Comparison of ENCODE assay signal across 19 mouse cellular contexts in genomic region chr3:94921104-94921503, GRCm38 (mm10). TPM values are rescaled to one million over a fixed set of nuclear protein-coding genes. Genes with fewer than 3 reads are reported as not detected.
DNase-seq lines count a peak whose midpoint lies in the region; ATAC-seq and TF ChIP-seq lines count a peak whose summit lies in the region.
"Had no signal": no experiment of that assay in that cellular context is flagged by ENCODE, and none has a peak within 500 bp of the region (broad histone marks: within the 10 kb centered on the region; RNA-seq: fewer than 3 reads in every experiment).

No protein-coding gene starts in this region.

- no peak overlapping the region for H3K9ac ChIP-seq in kidney, postnatal 0 days (ENCODE audit: low read depth, low read length)
- no peak overlapping the region for H3K9ac ChIP-seq in midbrain, embryonic 14.5 days (replicated peaks; ENCODE audit: low read length)
- H3K9ac ChIP-seq in midbrain, embryonic 11.5 days (ENCODE audit: low read length): no peak overlapping the region
- H3K9ac ChIP-seq: limb, embryonic 13.5 days; liver, embryonic 15.5 days had no signal

- no peak overlapping the region for H3K27ac ChIP-seq in kidney, postnatal 0 days
- no peak overlapping the region for H3K27ac ChIP-seq in kidney, adult 2 months (ENCODE audit: insufficient read depth, low read depth, low read length)
- H3K27ac ChIP-seq in midbrain, embryonic 14.5 days (replicated peaks; ENCODE audit: low read depth, low read length): no peak overlapping the region
- no peak overlapping the region for H3K27ac ChIP-seq in midbrain, embryonic 11.5 days (ENCODE audit: low read depth, low read length)
- H3K27ac ChIP-seq: heart, adult 2 months; hindbrain, embryonic 10.5 days; limb, embryonic 13.5 days; liver, embryonic 15.5 days had no signal

- DNase-seq in cerebellum, postnatal 10 days: peak; percentile 16 to 39
- DNase-seq in cerebellum, postnatal 14 days: no peak
- DNase-seq in kidney, postnatal 0 days (ENCODE audit: low spot score): peak; percentile 22
- no peak for DNase-seq in kidney, adult 2 months
- peak; percentile 4 for DNase-seq in midbrain, embryonic 14.5 days
- no peak for DNase-seq in midbrain, embryonic 11.5 days (ENCODE audit: low spot score, missing footprints)
- DNase-seq in ovary, postnatal 36 days (ENCODE audit: low spot score): peak; percentile 36
- DNase-seq: adrenal gland, postnatal 10 days; cerebellum, adult 11-12 months; cerebellum, postnatal 36 days; kidney, adult 18-20 months; thymus, adult 2 months had no signal

- no peaks in the 10 kb centered on the region for H3K36me3 ChIP-seq in kidney, postnatal 0 days (ENCODE audit: insufficient read depth, low read length)
- no peaks in the 10 kb centered on the region for H3K36me3 ChIP-seq in kidney, adult 2 months (ENCODE audit: control insufficient read depth, insufficient read depth, low read length)
- H3K36me3 ChIP-seq in midbrain, embryonic 14.5 days (ENCODE audit: control insufficient read depth, insufficient read depth, low read length): no peaks in the 10 kb centered on the region
- no peaks in the 10 kb centered on the region for H3K36me3 ChIP-seq in midbrain, embryonic 11.5 days (ENCODE audit: control insufficient read depth, insufficient read depth, low read length)
- H3K36me3 ChIP-seq: hindbrain, embryonic 10.5 days; limb, embryonic 13.5 days; liver, embryonic 15.5 days had no signal

- H3K4me2 ChIP-seq in kidney, postnatal 0 days (ENCODE audit: low read length): no peak overlapping the region
- H3K4me2 ChIP-seq in midbrain, embryonic 14.5 days (ENCODE audit: low read length): no peak overlapping the region
- H3K4me2 ChIP-seq in midbrain, embryonic 11.5 days: no peak overlapping the region
- H3K4me2 ChIP-seq: limb, embryonic 13.5 days; liver, embryonic 15.5 days had no signal

- TF ChIP-seq POLR2A in kidney, adult 2 months (IDR thresholded peaks at IDR 0.05; ENCODE audit: low read depth, low read length): no peak

- no peak for TF ChIP-seq CTCF in kidney, postnatal 0 days (IDR thresholded peaks at IDR 0.05; ENCODE audit: low read depth)
- no peak for TF ChIP-seq CTCF in kidney, adult 2 months (conservative IDR thresholded peaks at IDR 0.05; ENCODE audit: insufficient read depth, insufficient read length, low read depth, low read length)

- no peak overlapping the region for H3K4me3 ChIP-seq in kidney, postnatal 0 days (replicated peaks; ENCODE audit: low read depth, low read length)
- no peak overlapping the region for H3K4me3 ChIP-seq in kidney, adult 2 months (ENCODE audit: insufficient read depth, low read depth, low read length)
- no peak overlapping the region for H3K4me3 ChIP-seq in midbrain, embryonic 14.5 days (replicated peaks; ENCODE audit: low read depth, low read length)
- H3K4me3 ChIP-seq in midbrain, embryonic 11.5 days (ENCODE audit: low read depth, low read length): no peak overlapping the region
- H3K4me3 ChIP-seq: heart, adult 2 months; hindbrain, embryonic 10.5 days; limb, embryonic 13.5 days; liver, embryonic 15.5 days; megakaryocyte, embryonic 14.5 days had no signal

- H3K4me1 ChIP-seq in kidney, postnatal 0 days (replicated peaks; ENCODE audit: insufficient read depth, low read length): peaks cover 4% of the 10 kb centered on the region; the same call in 1 of the 2 replicates
- H3K4me1 ChIP-seq in kidney, adult 2 months (ENCODE audit: control insufficient read depth, insufficient read depth, low read length): peaks cover 17% of the 10 kb centered on the region; the same call in 1 of the 2 replicates
- H3K4me1 ChIP-seq in midbrain, embryonic 14.5 days (ENCODE audit: control insufficient read depth, insufficient read depth, low read length): no peaks in the 10 kb centered on the region
- no peaks in the 10 kb centered on the region for H3K4me1 ChIP-seq in midbrain, embryonic 11.5 days (ENCODE audit: control insufficient read depth, insufficient read depth, low read length)
- H3K4me1 ChIP-seq: limb, embryonic 13.5 days had no signal

- ATAC-seq in kidney, postnatal 0 days (replicated peaks; ENCODE audit: low FRiP score, low read depth): no peak
- no peak for ATAC-seq in midbrain, embryonic 14.5 days (ENCODE audit: low FRiP score, low TSS enrichment)
- ATAC-seq in midbrain, embryonic 11.5 days (ENCODE audit: low FRiP score): no peak
- ATAC-seq: CD4-positive, CD25-positive, alpha-beta regulatory T cell, adult 4 months; Patski had no signal

- H3K9me3 ChIP-seq in kidney, postnatal 0 days (replicated peaks; ENCODE audit: low read length): no peaks in the 10 kb centered on the region
- H3K9me3 ChIP-seq in midbrain, embryonic 14.5 days (ENCODE audit: control insufficient read depth, low read length): no peaks in the 10 kb centered on the region
- H3K9me3 ChIP-seq in midbrain, embryonic 11.5 days (ENCODE audit: control insufficient read depth, low read length): no peaks in the 10 kb centered on the region
- H3K9me3 ChIP-seq: hindbrain, embryonic 10.5 days; limb, embryonic 13.5 days; liver, embryonic 15.5 days; megakaryocyte, embryonic 14.5 days had no signal

- no peaks in the 10 kb centered on the region for H3K27me3 ChIP-seq in kidney, postnatal 0 days (ENCODE audit: insufficient read depth, low read length)
- no peaks in the 10 kb centered on the region for H3K27me3 ChIP-seq in kidney, adult 2 months (replicated peaks; ENCODE audit: control insufficient read depth, insufficient read depth, low read length)
- H3K27me3 ChIP-seq in midbrain, embryonic 14.5 days (ENCODE audit: control insufficient read depth, insufficient read depth, low read length): no peaks in the 10 kb centered on the region
- no peaks in the 10 kb centered on the region for H3K27me3 ChIP-seq in midbrain, embryonic 11.5 days (ENCODE audit: control insufficient read depth, insufficient read depth, low read length)
- H3K27me3 ChIP-seq: limb, embryonic 13.5 days had no signal

- 40% methylated on average over 3 of the region's 3 CpGs for WGBS in kidney, postnatal 0 days
- 53% methylated on average over 3 of the region's 3 CpGs for WGBS in kidney, adult 2 months
- 60% methylated on average over 3 of the region's 3 CpGs for WGBS in midbrain, embryonic 14.5 days
- WGBS in midbrain, embryonic 11.5 days: 52% methylated on average over 3 of the region's 3 CpGs

RNA-seq across cellular contexts. Expression of gene Selenbp1, which starts 11.8 kb away (rescaled TPM):
- polyA plus RNA-seq in kidney, postnatal 0 days (2015; fragmentation: Nextera tagmentation; extraction: Ambion mirVana): 131 and 168 TPM in 2 replicates
- polyA plus RNA-seq in kidney, adult 2 months (2012; rRNA removed): 785 and 803 TPM in 2 replicates
- 7.3 and 9.1 TPM in 2 replicates for polyA plus RNA-seq in midbrain, embryonic 14.5 days (2014; fragmentation: Nextera tagmentation; extraction: Ambion mirVana)
- polyA plus RNA-seq in midbrain, embryonic 11.5 days (2014; fragmentation: Nextera tagmentation; extraction: Ambion mirVana): 3.6 and 4.7 TPM in 2 replicates

RNA-seq across cellular contexts. Expression of gene Rfx5, which starts 32.8 kb away (rescaled TPM):
- polyA plus RNA-seq in kidney, postnatal 0 days (2015; fragmentation: Nextera tagmentation; extraction: Ambion mirVana): 5.9 and 6.8 TPM in 2 replicates
- 10.3 and 12.8 TPM in 2 replicates for polyA plus RNA-seq in kidney, adult 2 months (2012; rRNA removed)
- polyA plus RNA-seq in midbrain, embryonic 14.5 days (2014; fragmentation: Nextera tagmentation; extraction: Ambion mirVana): 8.3 and 8.6 TPM in 2 replicates
- 5.9 and 6.8 TPM in 2 replicates for polyA plus RNA-seq in midbrain, embryonic 11.5 days (2014; fragmentation: Nextera tagmentation; extraction: Ambion mirVana)

RNA-seq across cellular contexts. Expression of gene Psmb4, which starts 34.3 kb away (rescaled TPM):
- 317 and 329 TPM in 2 replicates for polyA plus RNA-seq in kidney, postnatal 0 days (2015; fragmentation: Nextera tagmentation; extraction: Ambion mirVana)
- 235 and 307 TPM in 2 replicates for polyA plus RNA-seq in kidney, adult 2 months (2012; rRNA removed)
- polyA plus RNA-seq in midbrain, embryonic 14.5 days (2014; fragmentation: Nextera tagmentation; extraction: Ambion mirVana): 377 and 407 TPM in 2 replicates
- polyA plus RNA-seq in midbrain, embryonic 11.5 days (2014; fragmentation: Nextera tagmentation; extraction: Ambion mirVana): 339 and 371 TPM in 2 replicates

RNA-seq across cellular contexts. Expression of gene Pi4kb, which starts 53.4 kb away (rescaled TPM):
- polyA plus RNA-seq in kidney, postnatal 0 days (2015; fragmentation: Nextera tagmentation; extraction: Ambion mirVana): 20.2 and 20.7 TPM in 2 replicates
- 35.9 and 41.7 TPM in 2 replicates for polyA plus RNA-seq in kidney, adult 2 months (2012; rRNA removed)
- polyA plus RNA-seq in midbrain, embryonic 14.5 days (2014; fragmentation: Nextera tagmentation; extraction: Ambion mirVana): 24.3 and 28.7 TPM in 2 replicates
- polyA plus RNA-seq in midbrain, embryonic 11.5 days (2014; fragmentation: Nextera tagmentation; extraction: Ambion mirVana): 20.2 and 21.2 TPM in 2 replicates

Comparison
In these comparisons a context has a peak if more than half of its experiments do, and no peak if none do; other contexts are left out.
1. DNase-seq: peak in cerebellum, postnatal 10 days (2 of 2), kidney, postnatal 0 days (single experiment), midbrain, embryonic 14.5 days (single experiment) and ovary, postnatal 36 days (single experiment); none in cerebellum, postnatal 14 days (0 of 2), kidney, adult 2 months (single experiment) and midbrain, embryonic 11.5 days (single experiment).
2. RNA of gene Selenbp1, which starts 11.8 kb away (polyA plus RNA-seq): 785 to 803 TPM in kidney, adult 2 months and 131 to 168 TPM in kidney, postnatal 0 days; 7.3 to 9.1 TPM in midbrain, embryonic 14.5 days and 3.6 to 4.7 TPM in midbrain, embryonic 11.5 days; every median in the first group is over 10 times any median in the second.